Mouse (Mus musculus): ENCODE data around the gene Ndc1.

Gene Ndc1

DNA sequence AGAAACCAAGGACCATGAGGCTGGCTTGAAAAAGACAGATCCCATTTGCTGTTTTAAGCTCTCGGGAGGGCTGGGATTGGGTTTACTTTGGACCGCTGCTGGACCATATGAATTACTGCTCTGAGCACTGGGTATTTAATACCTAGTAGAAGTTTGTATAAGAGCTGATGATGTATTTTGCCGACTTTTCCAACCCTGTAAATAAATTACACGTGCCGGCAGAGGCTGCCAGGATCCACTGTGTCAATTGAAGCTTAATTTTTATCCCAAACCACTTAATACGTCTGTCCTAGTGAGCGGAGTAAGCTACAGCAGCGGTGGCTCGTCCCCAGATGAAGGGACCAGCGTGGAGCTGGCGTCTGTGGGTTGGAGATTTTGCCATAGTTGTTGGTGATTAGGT is 74.7 kb downstream of the Ndc1 start:
- no peak for DNase-seq (ENCODE audit: low spot score in 2 of 2)

DNA sequence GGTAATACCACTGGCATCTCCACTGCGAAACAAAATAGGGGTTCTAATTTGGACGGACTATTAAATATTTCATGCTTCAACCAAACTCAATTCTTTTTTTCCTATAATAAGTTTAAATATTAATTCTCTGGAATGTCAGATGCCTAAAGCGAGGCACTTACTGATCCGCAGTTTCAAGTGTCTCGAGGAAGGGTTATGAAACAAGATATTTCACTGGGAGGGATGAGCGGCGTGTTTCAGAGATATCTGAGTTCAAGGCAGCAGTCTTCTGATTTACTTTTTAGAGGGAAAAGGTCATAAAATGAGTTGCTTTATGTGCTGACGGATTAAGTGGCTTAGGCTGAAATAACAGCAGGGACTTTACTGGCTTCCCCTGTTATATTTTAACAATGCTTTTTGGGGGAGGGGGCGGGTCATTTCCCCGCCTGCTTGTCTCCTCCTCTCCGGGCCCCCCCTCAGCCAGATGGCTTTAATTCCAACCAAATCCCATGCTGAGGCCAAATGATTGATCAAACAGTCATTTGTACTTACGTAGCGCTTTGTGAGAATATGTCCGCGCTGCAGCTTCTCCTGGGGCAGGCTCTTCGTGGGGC is 75.4 kb downstream of the Ndc1 start:
- no peak for DNase-seq (ENCODE audit: low spot score in 2 of 2)

GRCm38 (mm10) chr4:107443621-107444020 is 76.0 kb downstream of the Ndc1 start:
- no peak for DNase-seq (ENCODE audit: low spot score in 2 of 2)

DNA sequence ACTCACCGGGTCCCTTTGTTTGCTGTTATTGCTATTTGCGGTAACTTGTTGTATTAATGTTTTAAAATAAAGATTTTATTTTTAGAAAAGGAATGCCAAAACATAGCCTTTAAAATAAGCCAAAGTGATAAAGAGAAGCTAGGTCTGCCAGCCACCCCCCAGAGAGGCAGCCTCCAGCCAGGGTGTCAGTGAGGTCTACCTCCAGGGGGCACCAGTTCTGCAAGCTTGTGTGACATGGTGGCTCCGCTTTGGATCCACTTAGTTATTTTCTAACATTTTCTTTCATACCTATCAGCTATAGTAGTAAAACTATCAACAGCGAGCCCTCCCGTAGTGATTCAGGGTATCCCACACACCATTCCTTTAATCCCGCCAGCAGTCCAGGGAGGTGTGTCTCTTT is 80.9 kb downstream of the Ndc1 start:
- peak in 1 of 2 experiments; percentile 17 for DNase-seq (ENCODE audit: low spot score in 2 of 2)

GRCm38 (mm10) chr4:107449519-107449918 is 81.9 kb downstream of the Ndc1 start:
- no peak for DNase-seq (ENCODE audit: low spot score in 2 of 2)

GRCm38 (mm10) chr4:107452266-107453015 is 84.9 kb downstream of the Ndc1 start:
- no peak for DNase-seq (ENCODE audit: low spot score in 2 of 2)

GRCm38 (mm10) chr4:107453141-107453984 is 85.8 kb downstream of the Ndc1 start:
- peak; percentile 91 to 98 for DNase-seq (ENCODE audit: low spot score in 2 of 2)

DNA sequence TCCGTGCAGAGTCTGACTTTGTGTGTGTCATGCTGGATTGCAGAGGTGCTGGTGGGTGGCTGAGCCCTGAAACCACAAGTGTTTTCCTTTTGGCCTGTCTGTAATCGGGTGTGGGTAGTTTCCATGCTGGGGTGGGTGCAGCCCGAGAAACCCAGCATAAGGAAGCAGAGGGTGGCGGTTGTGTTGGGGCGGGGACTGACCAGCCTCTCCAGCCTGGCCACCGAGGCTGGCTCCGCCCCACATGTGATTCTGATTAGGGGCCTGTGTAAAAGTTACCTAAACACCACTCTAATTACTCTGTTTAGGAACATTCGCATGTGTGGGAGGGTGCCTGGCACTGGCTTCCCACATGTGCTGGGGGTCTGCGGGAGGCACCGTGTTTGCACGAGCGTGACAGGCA is 90.0 kb downstream of the Ndc1 start:
- DNase-seq (ENCODE audit: low spot score in 2 of 2), result no peak

GRCm38 (mm10) chr4:107458907-107459306 is 91.3 kb downstream of the Ndc1 start:
- DNase-seq (ENCODE audit: low spot score in 2 of 2), result no peak

- DNase-seq (ENCODE audit: low spot score in 2 of 2), result no peak
These were observed 91.9 kb downstream of the Ndc1 start for GRCm38 (mm10) chr4:107459461-107459860.

- no peak for DNase-seq (ENCODE audit: low spot score in 2 of 2)
These were observed 92.9 kb downstream of the Ndc1 start for GRCm38 (mm10) chr4:107460468-107460867.
